Mouse (Mus musculus): ENCODE results near the gene Slc35f4.
"Not testable (repeated sequence)": the region's sequence is repeated elsewhere in the genome, so short reads cannot be mapped to it uniquely, and the experiment has no call there.

Slc35f4 gene

DNA sequence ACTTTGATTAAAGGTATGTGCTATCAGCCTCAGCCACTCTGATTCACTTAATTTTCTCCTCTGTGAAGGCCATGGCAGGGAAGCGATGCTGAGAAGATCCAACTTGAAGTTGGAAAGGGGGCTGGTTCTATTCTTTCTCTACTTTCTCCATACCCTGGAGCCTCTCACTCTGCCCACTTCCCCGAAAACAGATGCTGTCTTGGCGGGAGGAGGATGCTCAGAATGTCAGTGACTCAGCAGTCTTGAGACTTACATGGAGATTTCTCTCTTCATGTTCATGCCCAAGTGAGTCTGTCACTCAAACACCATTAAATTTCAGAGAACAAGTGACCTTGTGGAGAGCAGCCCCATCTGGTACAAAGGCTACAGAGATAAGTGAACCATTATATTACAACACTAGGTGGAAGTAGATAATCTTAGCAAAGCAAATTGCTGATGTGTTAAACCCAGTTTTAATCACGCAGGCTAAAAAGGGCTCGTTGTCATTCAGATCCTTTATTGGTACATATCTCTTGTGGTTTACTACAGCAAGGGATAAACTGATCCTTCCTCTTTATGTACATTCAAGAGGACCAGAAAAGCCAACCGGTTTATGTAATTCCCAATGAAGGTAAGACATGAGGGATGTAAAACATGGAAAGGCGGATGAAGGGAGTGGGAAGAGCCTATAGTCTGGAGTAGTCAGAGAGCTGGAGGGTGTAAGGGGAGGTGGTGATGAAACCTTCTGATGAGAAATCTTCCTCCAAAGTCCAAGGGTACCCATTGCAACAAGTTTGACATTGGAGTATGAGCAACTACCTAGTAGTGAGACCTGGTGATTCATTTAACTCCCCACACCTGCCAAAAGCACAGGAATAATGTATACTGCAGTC is 241.8 kb downstream of the Slc35f4 start:
- DNase-seq (ENCODE audit: inconsistent age in 2 of 2, low spot score in 1 of 2): peak in 1 of 2 experiments; percentile 25

DNA sequence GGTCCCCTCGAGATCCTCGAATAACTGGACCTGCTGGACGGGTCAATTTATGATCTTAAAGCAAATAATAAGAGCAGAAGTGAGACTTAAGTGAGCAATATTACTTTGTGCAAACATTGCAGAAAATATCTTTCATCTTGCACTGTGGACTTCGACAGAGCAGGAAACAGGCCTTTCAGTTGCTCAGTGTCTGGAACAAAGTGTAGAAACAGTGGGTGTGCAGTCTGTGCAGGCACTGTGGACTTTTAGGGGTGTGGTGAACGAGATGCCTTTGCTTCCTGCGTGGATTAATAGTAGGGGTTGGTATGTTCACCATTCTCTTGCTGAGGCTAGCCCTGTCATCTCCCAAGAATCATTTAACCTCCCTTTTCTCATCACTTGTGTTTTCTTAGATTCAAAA is 247.0 kb downstream of the Slc35f4 start:
- DNase-seq (ENCODE audit: inconsistent age in 2 of 2, low spot score in 1 of 2): no peak

DNA sequence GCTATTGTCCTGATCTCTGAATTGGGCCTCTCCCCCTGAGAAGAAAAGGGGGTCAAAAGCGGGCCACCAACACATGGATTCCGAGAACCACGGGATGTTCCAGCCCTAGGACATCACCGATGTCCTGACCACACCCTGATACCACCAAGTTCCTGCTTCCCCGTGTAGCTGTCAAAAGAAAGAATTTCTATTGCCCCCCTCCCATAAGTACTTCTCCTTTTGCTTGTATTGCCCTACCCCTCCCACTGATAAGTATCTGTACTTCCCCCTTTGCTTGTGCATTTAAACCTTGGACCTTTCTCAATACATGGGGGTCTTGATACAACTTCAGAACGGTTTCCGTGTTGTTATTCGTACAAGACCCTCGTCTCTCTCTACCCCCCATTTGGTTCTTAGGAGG is 247.4 kb downstream of the Slc35f4 start:
- DNase-seq (ENCODE audit: inconsistent age in 2 of 2, low spot score in 1 of 2): not testable (repeated sequence)

DNA sequence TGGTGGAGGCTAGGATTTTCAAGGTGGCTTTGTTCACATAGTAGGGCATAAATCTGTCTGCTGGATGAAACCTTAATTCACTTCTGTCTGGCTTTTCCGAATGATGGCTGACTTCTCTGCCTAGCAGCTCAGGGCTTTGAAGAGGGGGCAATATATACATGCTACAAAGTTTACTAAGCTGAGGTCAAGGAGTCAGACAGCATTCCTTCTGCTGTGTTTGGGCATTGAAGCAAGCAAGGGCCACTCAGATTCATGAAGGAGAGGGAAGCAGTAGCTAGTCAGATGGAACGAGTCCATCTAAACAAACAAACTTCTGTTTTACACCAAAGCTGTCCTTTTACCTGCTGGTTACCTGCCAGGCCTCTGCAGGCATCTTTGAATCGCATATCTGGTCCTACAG is 248.2 kb downstream of the Slc35f4 start:
- no peak for DNase-seq (ENCODE audit: inconsistent age in 2 of 2, low spot score in 1 of 2)

DNA sequence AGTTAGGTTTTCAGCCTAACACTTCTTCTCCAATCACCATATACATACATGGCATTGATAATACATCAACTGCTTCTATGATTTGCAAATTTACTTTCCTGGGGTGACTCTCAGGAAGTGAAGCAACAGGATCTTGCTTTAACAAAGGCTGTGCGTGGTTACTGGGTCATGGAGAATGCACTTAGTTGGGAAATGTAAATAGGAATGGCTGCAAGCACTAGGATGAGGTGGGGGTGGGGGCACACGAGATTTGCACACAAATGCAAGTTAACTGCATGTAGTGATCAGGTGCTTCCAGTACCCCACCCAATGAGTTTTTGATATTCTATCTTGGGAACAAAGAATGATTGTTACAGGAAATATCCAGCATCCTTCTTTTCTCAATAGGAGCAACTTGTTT is 250.5 kb downstream of the Slc35f4 start:
- no peak for DNase-seq (ENCODE audit: inconsistent age in 2 of 2, low spot score in 1 of 2)

DNA sequence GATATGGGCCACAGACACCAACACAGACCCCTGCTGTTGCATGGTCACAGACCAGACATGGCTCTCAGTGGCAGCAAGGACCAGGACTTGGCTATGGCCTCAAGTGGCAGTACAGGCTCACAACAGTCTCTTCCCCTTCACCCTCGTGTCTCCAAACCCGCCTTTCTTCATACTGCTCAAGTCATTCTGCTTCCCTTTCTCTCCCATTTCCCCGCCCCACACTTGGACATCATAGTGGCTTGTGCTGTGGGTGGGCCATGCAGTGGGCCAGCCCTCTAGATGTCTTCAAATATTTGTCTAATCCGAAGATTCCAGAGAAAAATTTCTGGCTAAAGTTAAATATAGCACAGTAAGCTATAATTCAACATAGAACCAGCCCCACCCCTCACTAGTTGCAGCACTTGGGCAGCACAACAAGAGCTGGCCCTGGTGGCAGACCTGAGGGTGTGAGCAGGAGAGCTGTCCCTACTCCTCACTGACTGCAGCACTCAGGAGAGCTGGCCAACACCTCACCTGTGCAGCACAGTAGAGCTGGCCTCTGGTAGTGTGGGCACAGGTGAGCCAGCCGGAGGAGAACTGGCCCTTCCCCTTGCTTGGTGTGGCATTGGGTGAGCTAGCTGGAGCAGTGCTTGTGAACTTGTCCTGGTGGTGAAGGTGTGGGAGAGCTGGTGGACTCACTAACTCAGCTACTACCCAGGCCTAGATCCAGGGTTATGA is 260.4 kb downstream of the Slc35f4 start:
- DNase-seq (ENCODE audit: inconsistent age in 2 of 2, low spot score in 1 of 2): no peak

Data from adrenal gland, adult (tissue).